Mouse (Mus musculus): ENCODE data around the gene Ric8a.
A peak's percentile ranks its signal among the peaks of the same experiment; 100 is the strongest.
"Not testable (repeated sequence)": the region's sequence is repeated elsewhere in the genome, so short reads cannot be mapped to it uniquely, and the experiment has no call there.

Gene Ric8a

GRCm38 (mm10) chr7:140890636-140891035, 33.9 kb downstream of the Ric8a start:
- not testable (repeated sequence) for DNase-seq (ENCODE audit: low read depth, low spot score)

GRCm38 (mm10) chr7:140894031-140894430, 37.3 kb downstream of the Ric8a start:
- DNase-seq (ENCODE audit: low read depth, low spot score), result no peak

DNA sequence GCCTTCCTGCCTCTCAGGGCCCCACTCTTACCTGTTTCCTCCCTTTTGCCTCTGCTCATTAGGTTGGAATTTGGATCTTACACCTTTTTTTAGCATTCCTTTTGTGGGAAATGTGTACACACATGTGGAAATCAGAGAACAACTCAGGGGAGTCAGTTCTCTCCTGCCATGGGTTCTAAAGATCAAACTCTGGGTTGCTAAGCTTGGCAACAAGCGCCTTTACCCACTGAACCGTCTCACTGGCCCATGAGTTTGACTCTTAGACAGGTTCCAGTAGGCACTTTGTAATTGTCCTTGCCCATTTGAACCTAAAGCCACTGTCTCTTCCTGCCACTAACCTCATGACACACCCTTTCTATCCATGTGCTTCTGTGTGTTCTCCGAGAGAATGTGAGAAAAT, 37.9 kb downstream of the Ric8a start:
- DNase-seq (ENCODE audit: low read depth, low spot score), result no peak

DNA sequence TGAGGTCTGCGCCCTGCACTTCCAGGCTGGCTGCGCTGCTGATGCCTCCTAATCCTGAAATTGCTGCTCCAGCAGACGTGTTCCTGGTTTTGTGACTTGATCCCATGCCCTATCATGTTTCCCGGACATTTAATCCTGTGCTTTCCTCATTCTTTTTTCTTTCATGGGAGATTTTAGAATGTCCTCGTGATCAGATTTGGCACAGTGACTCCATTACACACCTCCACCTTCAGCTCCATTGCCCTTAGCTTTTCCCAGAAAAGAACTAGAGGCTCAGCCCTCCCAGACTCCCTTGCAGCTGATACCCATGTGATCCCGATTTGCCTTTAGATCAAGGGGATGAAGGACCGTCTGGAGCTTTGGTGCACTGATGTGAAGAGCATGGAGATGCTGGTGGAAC, 41.1 kb downstream of the Ric8a start:
- no peak for DNase-seq (ENCODE audit: low read depth, low spot score)

GRCm38 (mm10) chr7:140899121-140899520, 42.4 kb downstream of the Ric8a start:
- no peak for DNase-seq (ENCODE audit: low read depth, low spot score)

DNA sequence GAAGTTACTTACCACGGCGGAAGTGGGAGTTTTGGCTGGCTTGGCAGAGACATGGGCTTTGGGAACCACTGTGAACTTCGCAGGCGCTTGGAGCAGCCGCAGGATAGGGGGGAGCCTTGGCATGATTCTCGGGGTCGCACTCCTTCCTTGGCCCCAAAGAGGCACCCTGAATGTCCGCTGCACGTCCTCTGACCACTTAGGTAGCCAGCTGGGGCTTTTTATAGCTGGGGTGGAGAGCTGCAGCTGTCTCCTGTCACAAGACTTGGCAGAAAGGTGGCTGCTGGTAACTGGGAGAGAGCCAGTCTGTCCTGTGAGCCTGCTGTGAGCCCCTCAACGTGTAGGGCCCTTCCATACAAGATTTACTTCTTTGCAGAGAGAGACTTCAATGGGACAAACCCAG, 43.5 kb downstream of the Ric8a start, which contains the start of gene Cox8b:
TSS of gene Cox8b (minus strand) at position 227 of the 400 bp plus-strand sequence.
- DNase-seq (ENCODE audit: low read depth, low spot score), result peak; percentile 94

GRCm38 (mm10) chr7:140902036-140902875, 45.5 kb downstream of the Ric8a start:
- DNase-seq (ENCODE audit: low read depth, low spot score), result peak; percentile 70

GRCm38 (mm10) chr7:140903212-140903611, 46.5 kb downstream of the Ric8a start:
- peak; percentile 66 for DNase-seq (ENCODE audit: low read depth, low spot score)

DNA sequence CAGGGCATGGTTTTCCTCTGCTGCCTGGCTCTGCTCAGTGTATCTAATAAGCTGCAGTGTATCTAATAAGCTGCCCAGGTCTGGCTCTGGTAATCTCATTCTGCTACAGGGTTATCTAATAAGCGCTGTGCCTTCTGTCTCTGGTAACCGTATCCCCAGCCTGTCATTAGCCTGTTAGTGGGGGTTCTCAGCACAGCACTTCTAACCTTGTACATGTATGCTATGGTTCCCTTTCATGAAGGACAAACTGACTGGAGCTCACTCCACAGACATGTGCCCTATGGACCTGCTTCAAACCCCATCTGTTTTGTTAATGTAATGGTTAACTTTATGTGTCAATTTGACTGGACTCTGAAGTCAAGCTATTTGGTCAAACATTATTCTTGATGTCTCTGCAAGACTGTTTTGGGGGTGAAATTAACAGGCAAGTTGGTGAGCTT, 48.9 kb downstream of the Ric8a start:
- no peak for DNase-seq (ENCODE audit: low read depth, low spot score)

DNA sequence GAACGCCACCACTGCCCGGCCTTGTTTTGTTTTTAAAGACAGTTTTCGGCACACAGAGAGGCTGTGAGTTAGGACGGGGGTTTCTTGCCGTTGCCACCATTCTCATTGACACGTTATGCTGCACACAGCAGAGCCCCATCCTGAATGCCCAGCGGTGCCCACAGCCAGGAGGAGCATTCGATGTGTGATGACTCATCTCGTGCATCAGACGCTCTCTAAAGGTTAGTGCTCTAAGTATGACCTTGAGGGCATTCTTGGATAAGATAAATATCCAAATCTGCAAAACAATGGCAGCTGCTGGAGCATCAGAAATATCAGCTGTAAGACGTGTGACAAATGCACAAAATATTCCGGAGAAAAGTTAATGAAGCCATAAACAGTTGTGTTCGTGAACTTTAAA, 50.4 kb downstream of the Ric8a start:
- no peak for DNase-seq (ENCODE audit: low read depth, low spot score)

- DNase-seq (ENCODE audit: low read depth, low spot score), result no peak
These were observed 50.9 kb downstream of the Ric8a start for GRCm38 (mm10) chr7:140907697-140908096.

DNA sequence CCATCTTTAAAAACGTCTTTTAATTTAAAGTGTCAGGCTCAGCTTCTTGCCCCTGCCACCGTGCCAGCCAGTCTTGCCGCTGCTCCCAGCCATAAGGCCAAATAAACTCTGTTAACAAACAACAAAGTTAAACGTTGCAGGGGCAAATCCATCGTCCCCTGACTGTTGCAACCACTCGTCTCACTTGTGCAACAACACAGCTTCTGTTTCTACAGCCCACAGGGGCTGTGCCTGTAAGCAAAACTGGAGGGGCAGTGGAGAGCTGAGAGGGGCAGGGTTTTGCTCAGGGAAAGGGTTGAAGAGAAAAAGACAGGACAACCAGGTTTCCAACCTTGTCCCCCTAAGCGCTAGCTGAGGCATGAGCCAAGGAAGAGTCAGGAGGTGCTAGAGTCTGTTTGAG, 51.4 kb downstream of the Ric8a start:
- no peak for DNase-seq (ENCODE audit: low read depth, low spot score)

DNA sequence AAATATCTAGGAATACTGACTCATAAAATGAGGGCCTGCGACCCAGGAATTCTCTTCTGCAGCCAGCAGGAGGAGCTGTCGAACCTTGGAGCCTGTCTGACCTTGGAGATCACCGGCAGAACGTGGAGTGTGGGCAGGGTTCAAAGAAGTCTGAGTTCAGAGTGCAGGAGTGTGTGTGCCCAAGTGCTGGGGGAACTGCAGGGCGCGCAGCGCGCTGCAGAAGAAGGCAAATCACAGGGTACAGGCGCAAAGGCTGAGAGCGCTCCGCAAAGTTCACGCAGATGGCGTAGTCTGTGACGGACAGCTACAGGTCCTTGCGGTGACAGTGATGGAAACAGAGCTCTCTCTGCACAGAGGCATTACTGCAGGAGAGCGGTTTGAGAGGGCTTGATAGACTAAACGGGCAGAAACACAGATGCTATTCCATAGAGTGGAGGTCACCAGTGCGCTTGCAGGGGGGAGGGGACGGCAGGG, 51.9 kb downstream of the Ric8a start:
- DNase-seq (ENCODE audit: low read depth, low spot score), result peak; percentile 60

DNA sequence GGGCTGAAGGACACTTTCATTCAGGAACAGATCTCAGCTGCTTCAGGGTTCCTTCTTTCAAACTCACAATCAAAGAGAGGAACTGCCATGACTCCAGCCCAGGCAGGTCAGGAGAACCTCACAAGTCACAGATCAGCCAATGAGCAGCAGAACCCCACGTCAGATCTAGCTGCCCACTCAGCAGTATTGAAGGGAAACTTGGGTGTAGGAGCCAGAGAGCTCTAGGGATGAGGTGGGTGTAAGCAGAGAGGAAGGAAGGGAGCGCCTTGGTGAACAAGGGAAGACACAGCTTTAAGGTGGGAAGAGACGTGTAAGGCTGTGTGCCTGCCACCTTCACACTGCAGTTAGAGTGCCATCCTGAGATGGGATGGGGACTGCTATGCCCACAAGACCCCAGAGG, 55.5 kb downstream of the Ric8a start:
- no peak for DNase-seq (ENCODE audit: low read depth, low spot score)

GRCm38 (mm10) chr7:140912846-140913482, 56.2 kb downstream of the Ric8a start:
- DNase-seq (ENCODE audit: low read depth, low spot score), result no peak
